23 mouse cellular contexts compared by ENCODE assay signal in the genomic region with DNA sequence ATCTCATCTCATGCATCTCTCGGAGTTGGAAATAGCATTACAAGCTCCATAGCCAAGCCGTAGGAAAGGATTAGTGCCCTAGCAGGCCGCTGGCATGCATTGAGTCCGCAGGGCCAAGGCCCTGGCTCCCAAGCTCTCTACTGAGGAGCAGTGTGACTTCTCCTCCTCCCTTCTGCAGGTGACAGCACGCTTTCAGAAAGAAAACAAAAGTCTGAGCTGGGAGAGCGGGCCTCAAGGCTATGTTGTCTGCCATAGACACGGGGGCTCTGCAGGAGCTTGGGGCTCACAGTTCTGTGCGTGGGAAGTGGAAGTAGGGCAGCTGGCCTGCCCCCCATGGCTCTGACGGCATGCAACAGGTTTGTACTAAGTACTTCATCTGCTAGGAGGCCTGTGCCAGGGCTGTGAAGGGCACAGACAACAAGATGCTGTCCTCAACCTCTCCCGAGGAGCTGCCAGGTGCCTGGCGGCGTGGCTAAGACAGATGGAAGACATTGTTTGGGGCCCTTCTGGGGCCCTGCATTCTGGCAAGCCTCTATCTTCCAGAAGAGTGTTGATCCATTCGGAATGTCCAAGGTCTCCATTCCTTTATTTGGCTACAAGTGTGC. TPM values are rescaled to one million over a fixed set of nuclear protein-coding genes. Genes with fewer than 3 reads are reported as not detected.
A peak's percentile ranks its signal among the peaks of the same experiment; 100 is the strongest.
DNase-seq lines count a peak whose midpoint lies in the region; ATAC-seq and TF ChIP-seq lines count a peak whose summit lies in the region.
"Had no signal": no experiment of that assay in that cellular context is flagged by ENCODE, and none has a peak within 500 bp of the region (broad histone marks: within the 10 kb centered on the region; RNA-seq: fewer than 3 reads in every experiment).

No protein-coding gene starts in this region.

- peak; percentile 72 for DNase-seq in hindbrain, postnatal 0 days (ENCODE audit: low spot score)
- DNase-seq in ZHBTc4 (ENCODE audit: low read depth, low spot score), result peak; percentile 7
- DNase-seq in cerebellum, adult 11 months, result peak; percentile 90
- DNase-seq in cerebellum, postnatal 25 days, result peak; percentile 87 to 90
- no peak for DNase-seq in heart, embryonic 10.5 days (ENCODE audit: low spot score)
- no peak for DNase-seq in lung, postnatal 36 days
- DNase-seq: heart, adult 2 months; thymus, postnatal 25 days had no signal

- no peak overlapping the region for H3K9ac ChIP-seq in hindbrain, postnatal 0 days (replicated peaks; ENCODE audit: low read length)
- no peak overlapping the region for H3K9ac ChIP-seq in hindbrain, embryonic 13.5 days
- H3K9ac ChIP-seq: embryonic facial prominence, embryonic 15.5 days; forebrain, embryonic 13.5 days; liver, embryonic 14.5 days; midbrain, embryonic 12.5 days had no signal

- H3K27ac ChIP-seq in hindbrain, postnatal 0 days, result no peak overlapping the region
- H3K27ac ChIP-seq in hindbrain, embryonic 13.5 days, result no peak overlapping the region
- no peak overlapping the region for H3K27ac ChIP-seq in heart, embryonic 10.5 days
- H3K27ac ChIP-seq: embryonic facial prominence, embryonic 15.5 days; forebrain, embryonic 13.5 days; heart, adult 2 months; liver, embryonic 14.5 days; midbrain, embryonic 12.5 days; stomach, postnatal 0 days had no signal

- no peaks in the 10 kb centered on the region for H3K27me3 ChIP-seq in hindbrain, postnatal 0 days (ENCODE audit: insufficient read depth, low read length)
- H3K27me3 ChIP-seq in hindbrain, embryonic 13.5 days, result 0 out of 2 replicates have a peak, but pooled peaks cover 2% of the 10 kb centered on the region
- H3K27me3 ChIP-seq in heart, embryonic 10.5 days (ENCODE audit: insufficient read depth, poor library complexity, severe bottlenecking), result peaks cover 8% of the 10 kb centered on the region; the same call in 1 of the 2 replicates
- H3K27me3 ChIP-seq: embryonic facial prominence, embryonic 15.5 days; forebrain, embryonic 13.5 days had no signal

- 0 out of 2 replicates have a peak, but pooled peaks cover 4% of the 10 kb centered on the region for H3K4me1 ChIP-seq in hindbrain, postnatal 0 days (ENCODE audit: insufficient read depth, low read length)
- H3K4me1 ChIP-seq in hindbrain, embryonic 13.5 days (replicated peaks), result peaks cover 2% of the 10 kb centered on the region; the same call in 1 of the 2 replicates
- H3K4me1 ChIP-seq in heart, embryonic 10.5 days, result peaks cover 8% of the 10 kb centered on the region; the same call in 1 of the 2 replicates
- H3K4me1 ChIP-seq: embryonic facial prominence, embryonic 15.5 days; midbrain, embryonic 12.5 days had no signal

- H3K9me3 ChIP-seq in hindbrain, postnatal 0 days (ENCODE audit: low read length), result no peaks in the 10 kb centered on the region
- no peaks in the 10 kb centered on the region for H3K9me3 ChIP-seq in hindbrain, embryonic 13.5 days
- no peaks in the 10 kb centered on the region for H3K9me3 ChIP-seq in heart, embryonic 10.5 days
- H3K9me3 ChIP-seq: embryonic facial prominence, embryonic 15.5 days; midbrain, embryonic 12.5 days had no signal

- H3K4me2 ChIP-seq in hindbrain, postnatal 0 days (ENCODE audit: low read depth, low read length), result no peak overlapping the region
- no peak overlapping the region for H3K4me2 ChIP-seq in hindbrain, embryonic 13.5 days
- H3K4me2 ChIP-seq: embryonic facial prominence, embryonic 15.5 days; forebrain, embryonic 13.5 days; midbrain, embryonic 12.5 days had no signal

- H3K36me3 ChIP-seq in hindbrain, postnatal 0 days (ENCODE audit: insufficient read depth, low read length), result no peaks in the 10 kb centered on the region
- peaks cover 8% of the 10 kb centered on the region; the same call in 1 of the 2 replicates for H3K36me3 ChIP-seq in hindbrain, embryonic 13.5 days
- H3K36me3 ChIP-seq in heart, embryonic 10.5 days, result no peaks in the 10 kb centered on the region
- H3K36me3 ChIP-seq: embryonic facial prominence, embryonic 15.5 days; G1E; midbrain, embryonic 12.5 days had no signal

- ATAC-seq in hindbrain, postnatal 0 days, result peak; percentile 83
- ATAC-seq in hindbrain, embryonic 13.5 days (ENCODE audit: low FRiP score), result no peak
- ATAC-seq: forebrain, embryonic 13.5 days had no signal

- 45% methylated on average over 13 of the region's 13 CpGs for WGBS in hindbrain, postnatal 0 days
- 74% methylated on average over 13 of the region's 13 CpGs for WGBS in hindbrain, embryonic 13.5 days
- WGBS in heart, embryonic 10.5 days, result 63% methylated on average over 13 of the region's 13 CpGs

- H3K4me3 ChIP-seq in hindbrain, postnatal 0 days (ENCODE audit: low read length), result no peak overlapping the region
- no peak overlapping the region for H3K4me3 ChIP-seq in hindbrain, embryonic 13.5 days
- no peak overlapping the region for H3K4me3 ChIP-seq in heart, embryonic 10.5 days
- H3K4me3 ChIP-seq: embryonic facial prominence, embryonic 15.5 days; forebrain, embryonic 13.5 days; heart, adult 2 months; midbrain, embryonic 12.5 days had no signal

- no peak for TF ChIP-seq CTCF in hindbrain, postnatal 0 days (IDR thresholded peaks at IDR 0.05; ENCODE audit: low read depth)

RNA-seq across cellular contexts. Expression of a gene that starts 42.7 kb away (rescaled TPM):
- total RNA-seq in hindbrain, postnatal 0 days (2014; rRNA removed), result not detected in 2 replicates
- polyA plus RNA-seq in hindbrain, postnatal 0 days (2015; fragmentation: Nextera tagmentation; extraction: Ambion mirVana), result not detected in 2 replicates
- not detected in 2 replicates for polyA plus RNA-seq in hindbrain, embryonic 13.5 days (2015; fragmentation: Nextera tagmentation; extraction: Ambion mirVana)
- polyA plus RNA-seq in heart, embryonic 10.5 days (2016; fragmentation: Nextera tagmentation; extraction: Ambion mirVana), result not detected in 2 replicates
- total RNA-seq: gastrocnemius, adult 18-20 months; heart, adult 2 months; heart, postnatal 10 days had no signal
- polyA plus RNA-seq: brain, embryonic 14.5 days; cortical plate, adult 2 months; embryonic facial prominence, embryonic 15.5 days; forebrain, embryonic 13.5 days; G1E; intestine, embryonic 14.5 days; kidney, embryonic 16.5 days; limb, embryonic 11.5 days; liver, embryonic 14.5 days; midbrain, embryonic 12.5 days; spleen, adult 2 months; stomach, postnatal 0 days had no signal

Comparison
In these comparisons a context has a peak if more than half of its experiments do, and no peak if none do; other contexts are left out.
1. DNase-seq: peak in hindbrain, postnatal 0 days (single experiment), ZHBTc4 (single experiment), cerebellum, adult 11 months (single experiment) and cerebellum, postnatal 25 days (2 of 2); none in heart, embryonic 10.5 days (single experiment) and lung, postnatal 36 days (single experiment).